Mouse (Mus musculus): ENCODE data around the gene Cops7b. TPM values are rescaled to one million over a fixed set of nuclear protein-coding genes. Genes with fewer than 3 reads are reported as not detected.
"Not testable (repeated sequence)": the region's sequence is repeated elsewhere in the genome, so short reads cannot be mapped to it uniquely, and the experiment has no call there.

Gene Cops7b
- 25.1 and 32.2 TPM in 2 replicates for polyA plus RNA-seq (2012; rRNA removed)

- no peaks in the 10 kb centered on the region for H3K4me1 ChIP-seq (ENCODE audit: control insufficient read depth, insufficient read depth, low read length)
- peak within 1 kb of the TSS; percentile 93 for H3K27ac ChIP-seq (ENCODE audit: control insufficient read depth, insufficient read depth, low read depth, low read length)
- H3K36me3 ChIP-seq (ENCODE audit: control insufficient read depth, insufficient read depth, low read length): no peaks in the 10 kb centered on the region
These were observed at the start of gene Cops7b, which contains the start of gene Pde6d for GRCm38 (mm10) chr1:86582451-86583096. Cops7b (plus strand) TSS chr1:86582904. Pde6d (minus strand) TSS chr1:86582629.

GRCm38 (mm10) chr1:86533411-86534130 is 49.1 kb upstream of the Cops7b start:
- Histone ChIP-seq H3K4me1 (ENCODE audit: control insufficient read depth, insufficient read depth, low read length) (peaks cover 6% of the 10 kb centered on the region), H3K4me3 (ENCODE audit: control insufficient read depth, low read depth, low read length) (no peak overlapping the region), H3K27ac (ENCODE audit: control insufficient read depth, insufficient read depth, low read depth, low read length) (no peak overlapping the region), H3K27me3 (ENCODE audit: control insufficient read depth, insufficient read depth, low read length) (no peaks in the 10 kb centered on the region), H3K36me3 (ENCODE audit: control insufficient read depth, insufficient read depth, low read length) (no peaks in the 10 kb centered on the region)
- no peak for TF ChIP-seq POLR2A (IDR thresholded peaks at IDR 0.05; ENCODE audit: control insufficient read depth, low read depth, low read length)
- TF ChIP-seq CTCF (IDR thresholded peaks at IDR 0.05; ENCODE audit: control insufficient read depth, insufficient read depth, insufficient replicate concordance, low read depth, low read length): no peak

More at GRCm38 (mm10) chr1:86582451-86583096, at the start of gene Cops7b, which contains the start of gene Pde6d:
- peak within 1 kb of the TSS; percentile 92 for H3K4me3 ChIP-seq (ENCODE audit: control insufficient read depth, low read depth, low read length)
- 0 out of 2 replicates have a peak, but pooled peaks have one; percentile 1 for TF ChIP-seq CTCF (IDR thresholded peaks at IDR 0.05; ENCODE audit: control insufficient read depth, insufficient read depth, insufficient replicate concordance, low read depth, low read length)
- TF ChIP-seq POLR2A (IDR thresholded peaks at IDR 0.05; ENCODE audit: control insufficient read depth, low read depth, low read length): peak; percentile 88
- no peaks in the 10 kb centered on the region for H3K27me3 ChIP-seq (ENCODE audit: control insufficient read depth, insufficient read depth, low read length)

GRCm38 (mm10) chr1:86538383-86538782 is 44.3 kb upstream of the Cops7b start:
- no peak overlapping the region for H3K4me3 ChIP-seq (ENCODE audit: control insufficient read depth, low read depth, low read length)
- H3K27me3 ChIP-seq (ENCODE audit: control insufficient read depth, insufficient read depth, low read length): no peaks in the 10 kb centered on the region
- no peaks in the 10 kb centered on the region for H3K4me1 ChIP-seq (ENCODE audit: control insufficient read depth, insufficient read depth, low read length)
- no peaks in the 10 kb centered on the region; the same call in none of the 2 replicates for H3K36me3 ChIP-seq (ENCODE audit: control insufficient read depth, insufficient read depth, low read length)
- TF ChIP-seq CTCF (IDR thresholded peaks at IDR 0.05; ENCODE audit: control insufficient read depth, insufficient read depth, insufficient replicate concordance, low read depth, low read length) (no peak; the same call in 1 of the 2 replicates), POLR2A (IDR thresholded peaks at IDR 0.05; ENCODE audit: control insufficient read depth, low read depth, low read length) (no peak)
- no peak overlapping the region for H3K27ac ChIP-seq (ENCODE audit: control insufficient read depth, insufficient read depth, low read depth, low read length)

- H3K36me3 ChIP-seq (ENCODE audit: control insufficient read depth, insufficient read depth, low read length); H3K27me3 ChIP-seq (ENCODE audit: control insufficient read depth, insufficient read depth, low read length); H3K4me1 ChIP-seq (ENCODE audit: control insufficient read depth, insufficient read depth, low read length): not testable (repeated sequence)
These were observed 43.1 kb upstream of the Cops7b start for GRCm38 (mm10) chr1:86539583-86539982.

GRCm38 (mm10) chr1:86542584-86542983 is 40.1 kb upstream of the Cops7b start:
- Histone ChIP-seq H3K4me3 (ENCODE audit: control insufficient read depth, low read depth, low read length) (no peak overlapping the region), H3K27ac (ENCODE audit: control insufficient read depth, insufficient read depth, low read depth, low read length) (no peak overlapping the region), H3K36me3 (ENCODE audit: control insufficient read depth, insufficient read depth, low read length) (peaks cover 2% of the 10 kb centered on the region), H3K27me3 (ENCODE audit: control insufficient read depth, insufficient read depth, low read length) (no peaks in the 10 kb centered on the region), H3K4me1 (ENCODE audit: control insufficient read depth, insufficient read depth, low read length) (no peaks in the 10 kb centered on the region)
- TF ChIP-seq CTCF (IDR thresholded peaks at IDR 0.05; ENCODE audit: control insufficient read depth, insufficient read depth, insufficient replicate concordance, low read depth, low read length) (no peak), POLR2A (IDR thresholded peaks at IDR 0.05; ENCODE audit: control insufficient read depth, low read depth, low read length) (no peak)

More at GRCm38 (mm10) chr1:86539583-86539982, 43.1 kb upstream of the Cops7b start:
- H3K4me3 ChIP-seq (ENCODE audit: control insufficient read depth, low read depth, low read length); H3K27ac ChIP-seq (ENCODE audit: control insufficient read depth, insufficient read depth, low read depth, low read length): not testable (repeated sequence)

DNA sequence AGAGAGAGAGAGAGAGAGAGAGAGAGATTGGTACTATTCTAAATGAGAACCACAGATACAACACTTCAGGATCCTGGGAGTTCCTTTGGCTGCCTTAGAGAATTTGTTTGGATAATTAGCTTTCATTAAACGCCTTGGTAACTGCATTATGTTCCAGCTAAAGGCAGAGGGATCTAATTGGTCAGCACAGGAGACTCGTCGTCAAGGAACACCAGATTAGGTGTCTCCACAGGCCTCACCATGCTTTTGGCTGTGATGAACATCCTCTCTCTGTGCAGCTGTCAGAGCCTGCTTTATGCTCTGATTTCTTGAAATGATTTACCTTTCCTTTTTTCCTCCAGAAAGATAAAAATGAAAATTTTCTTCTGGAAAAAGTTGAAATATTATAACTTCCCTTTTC is 35.9 kb upstream of the Cops7b start:
- H3K27ac ChIP-seq (ENCODE audit: control insufficient read depth, insufficient read depth, low read depth, low read length): no peak overlapping the region
- no peaks in the 10 kb centered on the region for H3K4me1 ChIP-seq (ENCODE audit: control insufficient read depth, insufficient read depth, low read length)
- TF ChIP-seq CTCF (IDR thresholded peaks at IDR 0.05; ENCODE audit: control insufficient read depth, insufficient read depth, insufficient replicate concordance, low read depth, low read length) (no peak), POLR2A (IDR thresholded peaks at IDR 0.05; ENCODE audit: control insufficient read depth, low read depth, low read length) (no peak)
- H3K36me3 ChIP-seq (ENCODE audit: control insufficient read depth, insufficient read depth, low read length): peaks cover 4% of the 10 kb centered on the region
- H3K27me3 ChIP-seq (ENCODE audit: control insufficient read depth, insufficient read depth, low read length): no peaks in the 10 kb centered on the region
- no peak overlapping the region for H3K4me3 ChIP-seq (ENCODE audit: control insufficient read depth, low read depth, low read length)

- Histone ChIP-seq H3K4me1 (ENCODE audit: control insufficient read depth, insufficient read depth, low read length) (no peaks in the 10 kb centered on the region), H3K36me3 (ENCODE audit: control insufficient read depth, insufficient read depth, low read length) (peaks cover 4% of the 10 kb centered on the region; the same call in 1 of the 2 replicates), H3K27ac (ENCODE audit: control insufficient read depth, insufficient read depth, low read depth, low read length) (no peak overlapping the region), H3K4me3 (ENCODE audit: control insufficient read depth, low read depth, low read length) (no peak overlapping the region), H3K27me3 (ENCODE audit: control insufficient read depth, insufficient read depth, low read length) (no peaks in the 10 kb centered on the region)
- TF ChIP-seq POLR2A (IDR thresholded peaks at IDR 0.05; ENCODE audit: control insufficient read depth, low read depth, low read length): no peak
- no peak for TF ChIP-seq CTCF (IDR thresholded peaks at IDR 0.05; ENCODE audit: control insufficient read depth, insufficient read depth, insufficient replicate concordance, low read depth, low read length)
These were observed 31.4 kb upstream of the Cops7b start for GRCm38 (mm10) chr1:86551299-86551698.

All from testis, adult 2 months (tissue).